In genomic region chrX:71212911-71213310, GRCm38 (mm10) we compare ENCODE assay signal across 14 mouse cellular contexts.
"Had no signal": no experiment of that assay in that cellular context is flagged by ENCODE, and none has a peak within 500 bp of the region (broad histone marks: within the 10 kb centered on the region; RNA-seq: fewer than 3 reads in every experiment).

No protein-coding gene starts in this region.

- H3K4me2 ChIP-seq: limb, embryonic 13.5 days; neural tube, embryonic 15.5 days; stomach, embryonic 15.5 days had no signal

- H3K36me3 ChIP-seq: limb, embryonic 13.5 days; neural tube, embryonic 15.5 days; stomach, embryonic 15.5 days had no signal

- H3K4me3 ChIP-seq: layer of hippocampus, adult 2 months; limb, embryonic 13.5 days; myocyte; neural tube, embryonic 15.5 days; stomach, embryonic 15.5 days had no signal

- DNase-seq: kidney, adult 8-10 months; kidney, postnatal 4 days; left cerebral cortex, postnatal 4 days; lung, adult 18-20 months; right cerebral cortex, postnatal 14 days; thymus, adult 2 months; thymus, postnatal 36 days had no signal

- H3K9me3 ChIP-seq: limb, embryonic 13.5 days; neural tube, embryonic 15.5 days; stomach, embryonic 15.5 days had no signal

- H3K4me1 ChIP-seq: limb, embryonic 13.5 days; stomach, embryonic 15.5 days had no signal

- H3K9ac ChIP-seq: limb, embryonic 13.5 days; liver, embryonic 14.5 days; neural tube, embryonic 15.5 days; stomach, embryonic 15.5 days had no signal

- H3K27me3 ChIP-seq: limb, embryonic 13.5 days; neural tube, embryonic 15.5 days; stomach, embryonic 15.5 days had no signal

- H3K27ac ChIP-seq: kidney, postnatal 0 days; layer of hippocampus, adult 2 months; limb, embryonic 13.5 days; liver, embryonic 14.5 days; neural tube, embryonic 15.5 days; stomach, embryonic 15.5 days had no signal
